Mouse (Mus musculus) telencephalon, adult 2 months (tissue): ENCODE results near the gene Dsn1.

Source experiments
- DNase-seq: peaks from one replicate; pipeline ENCODE4 v3.0.0-alpha.2; 2011; ENCODE audit warnings: low read depth, low spot score

Gene Dsn1

GRCm38 (mm10) chr2:156968501-156968900 lies 38.5 kb downstream of the Dsn1 start:
- no peak for DNase-seq

DNA sequence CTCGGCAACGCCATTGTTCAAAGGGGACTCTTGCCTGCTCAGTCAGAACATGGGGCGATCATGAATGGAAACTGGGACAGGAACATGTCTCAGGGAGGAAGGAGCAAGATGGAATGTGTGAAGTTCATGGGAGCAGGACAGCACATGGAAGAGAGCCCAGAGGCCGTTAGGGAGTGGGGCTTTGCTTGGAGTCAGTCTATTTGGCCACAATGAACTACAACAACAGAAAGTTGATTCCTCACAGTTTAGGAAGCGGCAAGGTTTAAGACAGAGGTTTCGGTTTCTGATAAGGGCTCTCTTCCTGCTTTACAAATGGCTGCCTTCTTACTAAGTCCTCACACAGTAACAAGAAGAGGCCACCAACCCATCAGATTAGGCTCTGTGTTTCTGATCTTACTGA lies 39.6 kb downstream of the Dsn1 start:
- DNase-seq: no peak

DNA sequence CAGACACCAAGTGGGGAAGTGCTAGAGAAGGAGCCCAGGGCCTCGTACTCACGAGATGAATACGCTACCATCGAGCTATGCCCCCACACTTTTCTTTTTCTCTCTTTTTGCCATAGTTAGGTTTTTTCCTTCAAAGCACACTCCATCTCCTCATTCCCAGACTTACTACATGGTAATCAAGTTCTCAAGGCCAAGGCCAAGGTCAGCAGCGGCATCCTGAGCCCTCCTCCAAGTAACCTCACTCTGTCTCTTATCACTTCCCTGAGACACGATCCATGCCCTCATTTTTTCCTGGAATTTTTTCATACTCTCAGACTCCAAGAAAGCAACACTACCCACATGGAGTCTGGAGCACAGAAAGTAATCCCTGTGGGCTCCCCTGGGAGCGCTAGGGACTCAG lies 43.1 kb downstream of the Dsn1 start:
- DNase-seq: no peak

DNA sequence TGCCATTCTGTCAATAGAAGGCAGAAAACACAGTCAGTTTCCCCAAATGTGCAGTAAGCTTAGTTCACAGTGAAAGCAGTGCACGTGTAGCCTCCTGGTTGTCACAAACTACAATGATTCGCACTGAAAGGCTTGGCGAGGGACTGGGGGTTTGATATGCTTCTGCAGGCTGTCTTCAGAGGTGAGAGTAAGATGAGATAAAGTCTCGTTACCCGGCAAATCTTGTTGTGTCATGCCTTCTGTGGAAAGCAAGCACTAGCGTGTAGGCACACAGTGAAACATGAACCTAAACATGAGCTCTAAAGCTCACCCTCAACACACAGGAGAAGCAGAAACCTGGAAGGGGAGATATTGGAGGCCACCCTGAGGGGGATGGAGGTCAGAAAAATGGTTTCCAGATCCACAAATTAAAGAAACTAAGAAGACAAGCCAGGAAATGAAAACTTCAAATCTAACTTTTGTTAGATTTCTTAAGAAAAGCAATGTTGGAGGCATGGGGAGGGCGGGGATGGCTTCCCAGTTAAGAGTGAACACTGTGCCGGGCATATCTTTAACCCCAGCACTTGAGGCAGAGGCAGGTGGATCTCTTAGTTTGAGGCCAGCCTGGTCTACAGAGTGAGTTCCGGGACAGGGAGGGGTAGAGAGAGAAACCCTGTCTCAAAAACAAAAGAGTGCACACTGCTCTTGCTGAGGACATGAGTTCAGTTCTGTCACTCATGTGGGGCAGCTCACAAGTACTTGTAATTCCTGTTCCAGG lies 48.3 kb downstream of the Dsn1 start:
- DNase-seq: no peak

GRCm38 (mm10) chr2:156957035-156957434 lies 49.9 kb downstream of the Dsn1 start:
- no peak for DNase-seq

DNA sequence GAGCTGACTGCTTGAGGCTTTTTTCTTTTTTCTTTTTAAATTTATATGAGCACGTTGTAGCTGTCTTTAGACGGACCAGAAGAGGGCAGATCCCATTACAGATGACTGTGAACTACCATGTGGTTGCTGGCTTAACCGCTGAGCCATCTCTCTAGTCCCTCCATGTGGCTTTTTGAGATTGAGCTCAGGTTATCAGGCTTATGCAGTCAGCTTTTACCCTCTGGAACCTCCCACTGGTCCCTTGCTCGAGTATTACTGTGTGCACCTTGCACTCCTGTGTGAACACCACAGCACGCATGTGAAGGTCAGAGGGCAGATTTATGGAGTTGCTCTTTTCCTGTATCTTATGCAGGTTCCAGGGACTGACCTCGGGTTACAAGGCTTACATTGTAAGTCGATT lies 50.6 kb downstream of the Dsn1 start:
- no peak for DNase-seq

- DNase-seq: no peak
Measured at GRCm38 (mm10) chr2:156954463-156954862, 52.5 kb downstream of the Dsn1 start.

GRCm38 (mm10) chr2:156951301-156952094 lies 55.5 kb downstream of the Dsn1 start:
- DNase-seq: no peak

- peak; percentile 60 for DNase-seq
Measured at GRCm38 (mm10) chr2:156950816-156951215, 56.1 kb downstream of the Dsn1 start.
